Mouse (Mus musculus) hindbrain, embryonic 12.5 days (tissue): ENCODE results near the gene Rhoh. TPM values are rescaled to one million over a fixed set of nuclear protein-coding genes. Genes with fewer than 3 reads are reported as not detected.

Experiments used
- ATAC-seq: fragments of 200-750 bp; cut with Nextera tagmentation; 2 replicates; pipeline ENCODE4 v1.8.0; 2017; ENCODE audit warnings: moderate TSS enrichment; ENCODE audit not compliant: low FRiP score
- H3K27ac ChIP-seq: fragments of 300-500 bp; sonication (generic); 2 replicates; pipeline ENCODE4 v1.5.1; 2016; ENCODE audit warnings: mild to moderate bottlenecking
- H3K27me3 ChIP-seq: fragments of 300-500 bp; sonication (generic); 2 replicates; pipeline ENCODE4 v1.6.1; 2016; ENCODE audit warnings: mild to moderate bottlenecking
- H3K36me3 ChIP-seq: fragments of 300-500 bp; sonication (generic); 2 replicates; pipeline ENCODE4 v1.6.1; 2016; ENCODE audit warnings: mild to moderate bottlenecking
- H3K4me1 ChIP-seq: fragments of 300-500 bp; sonication (generic); 2 replicates; pipeline ENCODE4 v1.6.1; 2016
- H3K4me2 ChIP-seq: fragments of 300-500 bp; sonication (generic); replicated peaks from 2 replicates; pipeline ENCODE4 v1.6.1; 2016; ENCODE audit warnings: mild to moderate bottlenecking
- H3K4me3 ChIP-seq: fragments of 300-500 bp; sonication (generic); 2 replicates; pipeline ENCODE4 v1.5.1; 2016; ENCODE audit warnings: mild to moderate bottlenecking
- H3K9ac ChIP-seq: fragments of 300-500 bp; sonication (generic); 2 replicates; pipeline ENCODE4 v1.6.1; 2016; ENCODE audit warnings: mild to moderate bottlenecking, moderate library complexity
- H3K9me3 ChIP-seq: fragments of 300-500 bp; sonication (generic); replicated peaks from 2 replicates; pipeline ENCODE4 v1.6.1; 2016; ENCODE audit warnings: mild to moderate bottlenecking
- WGBS: fragments of 180-500 bp; shearing (Covaris S2); methylation state at CpG from one replicate; pipeline ENCODE4 v1.1.7; 2016; 5-methylcytosine and 5-hydroxymethylcytosine counted together
- polyA plus RNA-seq: library from polyadenylated mRNA; unstranded; fragments of >200 nt; fragmentation: Nextera tagmentation; extraction: Ambion mirVana; gene quantifications from 2 replicates; pipeline ENCODE4 v1.2.1, GENCODE M21; 2016

Rhoh gene
- polyA plus RNA-seq, 1 experiment from 2014 or later, result 0.39 TPM

- H3K9me3 ChIP-seq, result no peaks in the 10 kb centered on the region
- 80% methylated on average over 3 of the region's 3 CpGs for WGBS
- H3K4me2 ChIP-seq, result no peak overlapping the region
Observed at GRCm38 (mm10) chr5:65846958-65847357, 14.1 kb upstream of the Rhoh start.

GRCm38 (mm10) chr5:65847656-65848055, 13.4 kb upstream of the Rhoh start:
- Histone ChIP-seq H3K9me3 (no peaks in the 10 kb centered on the region), H3K4me2 (no peak overlapping the region), H3K27ac (no peak overlapping the region), H3K4me3 (no peak overlapping the region), H3K36me3 (no peaks in the 10 kb centered on the region), H3K4me1 (no peaks in the 10 kb centered on the region), H3K9ac (no peak overlapping the region), H3K27me3 (no peaks in the 10 kb centered on the region)
- 90% methylated on average over 7 of the region's 7 CpGs for WGBS
- ATAC-seq, result no peak

More at GRCm38 (mm10) chr5:65846958-65847357, 14.1 kb upstream of the Rhoh start:
- no peak for ATAC-seq
- H3K9ac ChIP-seq, result no peak overlapping the region
- no peaks in the 10 kb centered on the region for H3K36me3 ChIP-seq
- no peaks in the 10 kb centered on the region for H3K4me1 ChIP-seq
- no peak overlapping the region for H3K4me3 ChIP-seq
- no peak overlapping the region for H3K27ac ChIP-seq
- H3K27me3 ChIP-seq, result no peaks in the 10 kb centered on the region

GRCm38 (mm10) chr5:65850765-65851164, 10.2 kb upstream of the Rhoh start:
- Histone ChIP-seq H3K4me1 (no peaks in the 10 kb centered on the region), H3K4me3 (no peak overlapping the region), H3K9ac (no peak overlapping the region), H3K27me3 (no peaks in the 10 kb centered on the region), H3K27ac (no peak overlapping the region), H3K4me2 (no peak overlapping the region), H3K9me3 (no peaks in the 10 kb centered on the region), H3K36me3 (no peaks in the 10 kb centered on the region)
- WGBS, result 73% methylated on average over 11 of the region's 11 CpGs
- ATAC-seq, result no peak

- Histone ChIP-seq H3K9ac (no peak overlapping the region), H3K36me3 (no peaks in the 10 kb centered on the region), H3K9me3 (no peaks in the 10 kb centered on the region), H3K27me3 (no peaks in the 10 kb centered on the region), H3K27ac (no peak overlapping the region), H3K4me3 (no peak overlapping the region), H3K4me2 (no peak overlapping the region), H3K4me1 (no peaks in the 10 kb centered on the region)
- 54% methylated on average over 8 of the region's 8 CpGs for WGBS
- ATAC-seq, result no peak
Observed at GRCm38 (mm10) chr5:65854786-65855191, 6.2 kb upstream of the Rhoh start.

GRCm38 (mm10) chr5:65855571-65855970, 5.4 kb upstream of the Rhoh start:
- Histone ChIP-seq H3K9ac (no peak overlapping the region), H3K27ac (no peak overlapping the region), H3K4me3 (no peak overlapping the region), H3K27me3 (no peaks in the 10 kb centered on the region), H3K4me2 (no peak overlapping the region), H3K36me3 (no peaks in the 10 kb centered on the region), H3K9me3 (no peaks in the 10 kb centered on the region), H3K4me1 (no peaks in the 10 kb centered on the region)
- WGBS, result 72% methylated on average over 3 of the region's 3 CpGs
- no peak for ATAC-seq

GRCm38 (mm10) chr5:65856591-65857411, 4.2 kb upstream of the Rhoh start:
- Histone ChIP-seq H3K27me3 (no peaks in the 10 kb centered on the region), H3K4me1 (no peaks in the 10 kb centered on the region), H3K36me3 (no peaks in the 10 kb centered on the region), H3K9ac (no peak overlapping the region), H3K9me3 (no peaks in the 10 kb centered on the region), H3K27ac (no peak overlapping the region), H3K4me2 (no peak overlapping the region), H3K4me3 (no peak overlapping the region)
- 82% methylated on average over 16 of the region's 17 CpGs for WGBS
- no peak for ATAC-seq

- WGBS, result 73% methylated on average over 12 of the region's 12 CpGs
- Histone ChIP-seq H3K9ac (no peak overlapping the region), H3K4me3 (no peak overlapping the region), H3K27me3 (no peaks in the 10 kb centered on the region), H3K27ac (no peak overlapping the region), H3K36me3 (no peaks in the 10 kb centered on the region), H3K4me2 (no peak overlapping the region), H3K9me3 (no peaks in the 10 kb centered on the region), H3K4me1 (no peaks in the 10 kb centered on the region)
- no peak for ATAC-seq
Observed at GRCm38 (mm10) chr5:65857935-65858334, 3.1 kb upstream of the Rhoh start.

- Histone ChIP-seq H3K36me3 (no peaks in the 10 kb centered on the region), H3K4me3 (no peak overlapping the region), H3K27me3 (no peaks in the 10 kb centered on the region), H3K27ac (no peak overlapping the region), H3K4me1 (no peaks in the 10 kb centered on the region), H3K9ac (no peak overlapping the region), H3K4me2 (no peak overlapping the region), H3K9me3 (no peaks in the 10 kb centered on the region)
- ATAC-seq, result no peak
- WGBS, result 84% methylated on average over 4 of the region's 6 CpGs
Observed at GRCm38 (mm10) chr5:65858355-65858754, 2.7 kb upstream of the Rhoh start.

- Histone ChIP-seq H3K4me1 (no peaks in the 10 kb centered on the region), H3K9me3 (no peaks in the 10 kb centered on the region)
- WGBS, result 74% methylated on average over 12 of the region's 12 CpGs
Observed at GRCm38 (mm10) chr5:65858898-65859297, 2.1 kb upstream of the Rhoh start.

GRCm38 (mm10) chr5:65859396-65859795, 1.6 kb upstream of the Rhoh start:
- no peaks in the 10 kb centered on the region for H3K9me3 ChIP-seq
- no peak for ATAC-seq
- no peak overlapping the region for H3K9ac ChIP-seq
- no peaks in the 10 kb centered on the region for H3K36me3 ChIP-seq
- H3K4me2 ChIP-seq, result no peak overlapping the region
- no peaks in the 10 kb centered on the region for H3K4me1 ChIP-seq
- no peak overlapping the region for H3K4me3 ChIP-seq
- H3K27me3 ChIP-seq, result no peaks in the 10 kb centered on the region
- H3K27ac ChIP-seq, result no peak overlapping the region
- WGBS, result 70% methylated on average over 6 of the region's 6 CpGs

More at GRCm38 (mm10) chr5:65858898-65859297, 2.1 kb upstream of the Rhoh start:
- H3K4me3 ChIP-seq, result no peak overlapping the region
- no peak overlapping the region for H3K9ac ChIP-seq
- H3K36me3 ChIP-seq, result no peaks in the 10 kb centered on the region
- no peaks in the 10 kb centered on the region for H3K27me3 ChIP-seq
- no peak overlapping the region for H3K27ac ChIP-seq
- ATAC-seq, result no peak
- no peak overlapping the region for H3K4me2 ChIP-seq

- no peaks in the 10 kb centered on the region for H3K36me3 ChIP-seq
Observed at GRCm38 (mm10) chr5:65860281-65861000, 572 bp upstream of the Rhoh start.

GRCm38 (mm10) chr5:65862217-65862927, 1.4 kb downstream of the Rhoh start:
- H3K4me1 ChIP-seq, result no peaks in the 10 kb centered on the region
- WGBS, result 90% methylated on average over 7 of the region's 7 CpGs
- no peak overlapping the region for H3K4me3 ChIP-seq
- no peaks in the 10 kb centered on the region for H3K9me3 ChIP-seq
- no peak for ATAC-seq
- H3K27ac ChIP-seq, result no peak overlapping the region
- H3K9ac ChIP-seq, result no peak overlapping the region
- H3K36me3 ChIP-seq, result no peaks in the 10 kb centered on the region
- no peaks in the 10 kb centered on the region for H3K27me3 ChIP-seq
- no peak overlapping the region for H3K4me2 ChIP-seq

More at GRCm38 (mm10) chr5:65860281-65861000, 572 bp upstream of the Rhoh start:
- ATAC-seq, result no peak
- Histone ChIP-seq H3K4me2 (no peak overlapping the region), H3K4me1 (no peaks in the 10 kb centered on the region), H3K27ac (no peak overlapping the region), H3K4me3 (no peak overlapping the region), H3K9me3 (no peaks in the 10 kb centered on the region), H3K9ac (no peak overlapping the region), H3K27me3 (no peaks in the 10 kb centered on the region)
- WGBS, result 66% methylated on average over 12 of the region's 12 CpGs
